Mouse (Mus musculus): ENCODE measurements around the gene Gm49387.

Gene Gm49387

GRCm38 (mm10) chr14:31576846-31577697, 63.6 kb downstream of the Gm49387 start:
- DNase-seq (ENCODE audit: low spot score), result no peak

GRCm38 (mm10) chr14:31575866-31576265, 64.8 kb downstream of the Gm49387 start:
- no peak for DNase-seq (ENCODE audit: low spot score)

GRCm38 (mm10) chr14:31574903-31575665, 65.6 kb downstream of the Gm49387 start:
- DNase-seq (ENCODE audit: low spot score), result no peak

- no peak for DNase-seq (ENCODE audit: low spot score)
Measured at GRCm38 (mm10) chr14:31572561-31573175, 68.0 kb downstream of the Gm49387 start.

- DNase-seq (ENCODE audit: low spot score), result no peak
Measured at GRCm38 (mm10) chr14:31571419-31571818, 69.3 kb downstream of the Gm49387 start.

GRCm38 (mm10) chr14:31570131-31570951, 70.3 kb downstream of the Gm49387 start:
- no peak for DNase-seq (ENCODE audit: low spot score)

- no peak for DNase-seq (ENCODE audit: low spot score)
Measured at GRCm38 (mm10) chr14:31569151-31569631, 71.5 kb downstream of the Gm49387 start.

- no peak for DNase-seq (ENCODE audit: low spot score)
Measured at GRCm38 (mm10) chr14:31565478-31566212, 75.0 kb downstream of the Gm49387 start.

GRCm38 (mm10) chr14:31564452-31565179, 76.1 kb downstream of the Gm49387 start:
- DNase-seq (ENCODE audit: low spot score), result no peak

GRCm38 (mm10) chr14:31560886-31561285, 79.8 kb downstream of the Gm49387 start:
- DNase-seq (ENCODE audit: low spot score), result no peak

- DNase-seq (ENCODE audit: low spot score), result no peak
Measured at GRCm38 (mm10) chr14:31559216-31559615, 81.5 kb downstream of the Gm49387 start.

- no peak for DNase-seq (ENCODE audit: low spot score)
Measured at GRCm38 (mm10) chr14:31557784-31558183, 82.9 kb downstream of the Gm49387 start.

- no peak for DNase-seq (ENCODE audit: low spot score)
Measured at GRCm38 (mm10) chr14:31557273-31557672, 83.4 kb downstream of the Gm49387 start.

- DNase-seq (ENCODE audit: low spot score), result no peak
Measured at GRCm38 (mm10) chr14:31556526-31557260, 84.0 kb downstream of the Gm49387 start.

GRCm38 (mm10) chr14:31555963-31556434, 84.7 kb downstream of the Gm49387 start:
- no peak for DNase-seq (ENCODE audit: low spot score)

- DNase-seq (ENCODE audit: low spot score), result no peak
Measured at GRCm38 (mm10) chr14:31555021-31555420, 85.7 kb downstream of the Gm49387 start.

- DNase-seq (ENCODE audit: low spot score), result no peak
Measured at GRCm38 (mm10) chr14:31543885-31544442, 96.7 kb downstream of the Gm49387 start.

- no peak for DNase-seq (ENCODE audit: low spot score)
Measured at GRCm38 (mm10) chr14:31537298-31537697, 103.4 kb downstream of the Gm49387 start.

- DNase-seq (ENCODE audit: low spot score), result no peak
Measured at GRCm38 (mm10) chr14:31532656-31533055, 108.0 kb downstream of the Gm49387 start.

Data from urinary bladder, postnatal 10 days (tissue).